ENCODE assay signal across 8 mouse cellular contexts in genomic region chr3:143379193-143379592, GRCm38 (mm10).
A peak's percentile ranks its signal among the peaks of the same experiment; 100 is the strongest.
DNase-seq lines count a peak whose midpoint lies in the region; ATAC-seq and TF ChIP-seq lines count a peak whose summit lies in the region.

No protein-coding gene starts in this region.

- peak overlapping the region; percentile 11; the same call in 1 of the 2 replicates for H3K4me2 ChIP-seq in heart, embryonic 16.5 days (ENCODE audit: low read depth, low read length)
- H3K4me2 ChIP-seq in liver, embryonic 12.5 days: no peak overlapping the region
- no peak overlapping the region for H3K4me2 ChIP-seq in neural tube, embryonic 13.5 days

- peak; percentile 85 for DNase-seq in 416B (ENCODE audit: low read depth)
- DNase-seq in forebrain, embryonic 10.5 days (ENCODE audit: extremely low spot score, low spot score): peak; percentile 78
- DNase-seq in kidney, postnatal 14 days: peak; percentile 79
- DNase-seq in testis, postnatal 10 days (ENCODE audit: low spot score): peak; percentile 81

- ATAC-seq in heart, embryonic 16.5 days (replicated peaks; ENCODE audit: extremely low read depth, insufficient read depth, low FRiP score): peak; percentile 55; the same call in 1 of the 2 replicates
- ATAC-seq in liver, embryonic 12.5 days: peak; percentile 64; the same call in 1 of the 2 replicates
- peak; percentile 90 for ATAC-seq in neural tube, embryonic 13.5 days (ENCODE audit: low read depth)

- H3K36me3 ChIP-seq in forebrain, embryonic 10.5 days (replicated peaks): no peaks in the 10 kb centered on the region
- no peaks in the 10 kb centered on the region for H3K36me3 ChIP-seq in heart, embryonic 16.5 days (ENCODE audit: control insufficient read depth, insufficient read depth)
- H3K36me3 ChIP-seq in liver, embryonic 12.5 days: no peaks in the 10 kb centered on the region
- H3K36me3 ChIP-seq in neural tube, embryonic 13.5 days: no peaks in the 10 kb centered on the region

- H3K9me3 ChIP-seq in forebrain, embryonic 10.5 days: no peaks in the 10 kb centered on the region
- no peaks in the 10 kb centered on the region for H3K9me3 ChIP-seq in heart, embryonic 16.5 days (replicated peaks; ENCODE audit: control insufficient read depth, low read length)
- H3K9me3 ChIP-seq in liver, embryonic 12.5 days (replicated peaks): no peaks in the 10 kb centered on the region
- no peaks in the 10 kb centered on the region for H3K9me3 ChIP-seq in neural tube, embryonic 13.5 days

- WGBS in bone marrow, adult 2 months: 6% methylated on average over 13 of the region's 13 CpGs
- 23% methylated on average over 13 of the region's 13 CpGs for WGBS in forebrain, embryonic 10.5 days
- WGBS in heart, embryonic 16.5 days: 6% methylated on average over 13 of the region's 13 CpGs
- 14% methylated on average over 13 of the region's 13 CpGs for WGBS in liver, embryonic 12.5 days (ENCODE audit: insufficient replicate concordance)
- WGBS in neural tube, embryonic 13.5 days: 18% methylated on average over 13 of the region's 13 CpGs

- TF ChIP-seq POLR2A in bone marrow, adult 2 months (IDR thresholded peaks at IDR 0.05; ENCODE audit: borderline replicate concordance, control insufficient read depth, low read depth, low read length): no peak

- peak; percentile 67 for TF ChIP-seq CTCF in bone marrow, adult 2 months (IDR thresholded peaks at IDR 0.05; ENCODE audit: control insufficient read depth, insufficient read depth, low read length)

- H3K4me1 ChIP-seq in bone marrow, adult 2 months (ENCODE audit: control insufficient read depth, insufficient read depth, low read length): no peaks in the 10 kb centered on the region
- no peaks in the 10 kb centered on the region; the same call in 1 of the 2 replicates for H3K4me1 ChIP-seq in forebrain, embryonic 10.5 days
- no peaks in the 10 kb centered on the region for H3K4me1 ChIP-seq in heart, embryonic 16.5 days (ENCODE audit: control insufficient read depth, insufficient read depth, low read length)
- H3K4me1 ChIP-seq in liver, embryonic 12.5 days: no peaks in the 10 kb centered on the region
- peaks cover 9% of the 10 kb centered on the region for H3K4me1 ChIP-seq in neural tube, embryonic 13.5 days (replicated peaks)

- no peak overlapping the region for H3K4me3 ChIP-seq in bone marrow, adult 2 months (replicated peaks; ENCODE audit: control insufficient read depth, low read depth, low read length)
- H3K4me3 ChIP-seq in forebrain, embryonic 10.5 days: no peak overlapping the region
- no peak overlapping the region for H3K4me3 ChIP-seq in heart, embryonic 16.5 days (ENCODE audit: low read length)
- H3K4me3 ChIP-seq in liver, embryonic 12.5 days: no peak overlapping the region
- no peak overlapping the region for H3K4me3 ChIP-seq in neural tube, embryonic 13.5 days

- H3K9ac ChIP-seq in heart, embryonic 16.5 days (ENCODE audit: low read length): no peak overlapping the region
- H3K9ac ChIP-seq in liver, embryonic 12.5 days: no peak overlapping the region
- H3K9ac ChIP-seq in neural tube, embryonic 13.5 days: no peak overlapping the region

- no peak overlapping the region for H3K27ac ChIP-seq in bone marrow, adult 2 months (ENCODE audit: control insufficient read depth, insufficient read depth, low read depth, low read length, poor library complexity)
- no peak overlapping the region for H3K27ac ChIP-seq in forebrain, embryonic 10.5 days
- no peak overlapping the region for H3K27ac ChIP-seq in heart, embryonic 16.5 days (ENCODE audit: low read length)
- H3K27ac ChIP-seq in liver, embryonic 12.5 days: no peak overlapping the region
- no peak overlapping the region for H3K27ac ChIP-seq in neural tube, embryonic 13.5 days (replicated peaks)

- no peaks in the 10 kb centered on the region for H3K27me3 ChIP-seq in forebrain, embryonic 10.5 days (ENCODE audit: poor library complexity, severe bottlenecking)
- H3K27me3 ChIP-seq in heart, embryonic 16.5 days (ENCODE audit: control insufficient read depth, insufficient read depth, low read length): no peaks in the 10 kb centered on the region
- no peaks in the 10 kb centered on the region for H3K27me3 ChIP-seq in liver, embryonic 12.5 days (replicated peaks)
- no peaks in the 10 kb centered on the region for H3K27me3 ChIP-seq in neural tube, embryonic 13.5 days
